17 mouse cellular contexts compared by ENCODE assay signal in the genomic region with DNA sequence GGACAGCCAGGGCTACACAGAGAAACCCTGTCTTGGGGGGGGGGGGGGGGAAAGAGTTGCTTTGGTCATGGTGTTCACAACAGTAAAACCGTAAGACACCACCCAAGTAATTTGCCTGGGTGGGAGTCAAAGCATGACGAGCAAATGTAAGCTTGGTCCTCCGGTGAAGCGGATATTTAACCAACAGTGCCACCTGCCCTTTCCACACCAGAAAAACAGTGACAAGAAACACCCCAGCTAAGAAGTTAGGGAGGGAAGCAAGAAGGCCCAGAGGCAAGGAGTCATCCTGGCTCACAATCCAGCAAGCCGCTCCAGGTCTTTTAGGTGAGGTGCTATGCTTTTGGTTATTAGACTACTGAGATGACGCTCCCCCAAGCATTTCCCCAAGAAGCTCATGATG.
"Had no signal": no experiment of that assay in that cellular context is flagged by ENCODE, and none has a peak within 500 bp of the region (broad histone marks: within the 10 kb centered on the region; RNA-seq: fewer than 3 reads in every experiment).

No protein-coding gene starts in this region.

- H3K27ac ChIP-seq: midbrain, embryonic 10.5 days; midbrain, embryonic 12.5 days; neural tube, embryonic 13.5 days; neural tube, embryonic 15.5 days had no signal

- DNase-seq: lung, embryonic 14.5 days; lung, postnatal 10 days; lung, postnatal 4 days; midbrain, embryonic 14.5 days; retina, postnatal 1 day; right cerebral cortex, adult 18-20 months; right cerebral cortex, postnatal 25 days; right cerebral cortex, postnatal 4 days; spleen, adult 18-20 months; thymus, adult 18-20 months; thymus, postnatal 14 days; thymus, postnatal 36 days had no signal

- H3K4me3 ChIP-seq: midbrain, embryonic 10.5 days; midbrain, embryonic 12.5 days; myocyte; neural tube, embryonic 13.5 days; neural tube, embryonic 15.5 days had no signal
